Mouse (Mus musculus) urinary bladder, postnatal 10 days (tissue): ENCODE measurements around the gene Pde4c.

ENCODE experiments used
- DNase-seq: peaks from one replicate; pipeline ENCODE4 v3.0.0; 2022; ENCODE audit warnings: low spot score

The Pde4c gene

DNA sequence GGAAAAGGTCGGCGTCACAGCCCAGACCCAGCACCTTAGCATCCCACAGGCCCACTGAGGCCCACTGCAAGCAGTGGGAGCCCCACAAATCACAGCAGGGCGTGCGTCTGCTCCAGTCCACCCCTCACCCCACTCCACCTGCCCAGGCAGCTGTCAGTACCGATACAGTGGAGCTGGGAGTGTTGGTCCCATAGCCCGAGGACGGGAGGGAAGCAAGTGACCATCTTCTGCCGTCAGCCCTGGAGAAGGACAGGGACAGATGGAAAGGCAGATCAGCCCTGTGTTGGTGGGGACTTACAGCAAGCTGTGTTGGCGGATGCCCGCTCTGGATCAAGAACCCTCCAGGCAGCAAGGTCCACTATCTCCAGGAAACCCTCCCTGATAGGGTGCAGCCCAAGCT lies 65.5 kb downstream of the Pde4c start:
- DNase-seq, result no peak

DNA sequence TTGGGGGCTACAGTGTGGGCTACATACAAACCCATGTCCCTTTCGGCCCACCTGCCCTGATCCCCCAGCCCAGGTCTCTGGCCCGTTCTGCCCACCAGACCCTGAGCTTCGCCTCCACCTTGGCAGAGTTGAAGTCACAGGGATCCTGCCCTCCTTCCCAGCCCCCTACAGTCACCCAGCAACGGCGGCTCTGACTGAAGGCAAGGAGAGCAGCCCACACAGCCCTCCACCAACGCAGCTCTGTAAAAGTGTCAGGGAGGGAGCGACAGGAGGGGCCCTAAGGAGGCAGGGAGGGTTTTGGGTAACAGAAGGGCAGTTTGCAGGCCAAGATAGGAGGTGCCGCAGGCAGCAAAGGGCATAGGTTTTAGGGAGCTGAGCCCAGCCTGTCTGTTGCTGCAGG lies 67.3 kb downstream of the Pde4c start:
- DNase-seq, result no peak

DNA sequence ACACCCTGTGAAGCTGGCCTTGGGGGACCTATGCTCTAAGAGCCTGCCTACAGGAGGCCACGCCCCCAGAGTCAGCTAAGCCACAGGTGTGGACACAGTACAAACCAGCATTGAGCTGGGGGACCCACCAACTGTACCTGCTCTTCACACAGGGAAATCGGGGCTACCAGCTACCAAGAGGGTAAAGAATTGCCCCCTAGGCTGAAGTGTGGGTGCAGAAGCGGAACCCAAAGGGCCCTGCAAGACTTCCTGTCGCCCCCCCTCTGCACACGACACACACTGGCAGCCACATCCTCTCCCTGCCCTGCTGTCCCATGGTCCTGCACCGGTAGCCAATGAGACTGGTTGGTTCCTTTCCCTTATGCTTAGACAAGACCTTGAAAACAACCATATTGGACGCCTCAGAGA lies 67.8 kb downstream of the Pde4c start:
- no peak for DNase-seq

DNA sequence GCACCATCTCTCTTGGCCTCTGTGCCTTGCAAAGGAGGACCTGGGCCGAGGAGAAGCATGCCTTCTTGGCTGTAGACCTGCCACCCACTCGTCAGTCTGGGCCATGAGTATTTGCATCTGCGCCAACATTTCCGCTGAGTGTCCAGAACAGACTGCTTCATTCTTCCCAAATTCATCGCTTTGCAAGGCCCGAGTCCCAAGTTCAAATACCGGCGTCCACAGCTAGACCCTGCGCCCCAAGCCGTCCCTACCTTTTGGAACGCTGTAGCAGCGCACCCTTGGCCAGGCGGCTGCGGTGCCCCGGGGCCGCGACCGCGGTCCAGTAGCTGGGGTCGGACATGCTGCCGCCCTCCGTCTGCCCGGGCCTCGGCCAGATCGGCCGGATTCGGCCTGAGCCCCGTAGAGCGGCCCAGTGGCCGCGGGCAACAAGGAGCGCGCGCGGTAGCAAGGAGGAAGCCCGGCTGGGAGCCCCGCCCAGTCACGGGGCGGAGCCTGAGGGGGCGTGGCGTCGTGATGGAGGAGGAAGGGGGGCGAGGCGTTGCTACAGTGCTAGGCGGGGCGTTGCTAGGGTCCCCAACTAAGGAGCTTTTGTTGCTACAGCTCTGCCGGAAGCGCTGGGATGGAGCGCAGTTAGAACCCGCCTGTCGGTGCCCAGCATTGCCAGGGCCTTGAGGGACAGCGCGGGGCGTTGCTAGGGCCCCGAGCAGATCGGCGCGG lies 68.6 kb downstream of the Pde4c start:
- DNase-seq, result peak; percentile 92

DNA sequence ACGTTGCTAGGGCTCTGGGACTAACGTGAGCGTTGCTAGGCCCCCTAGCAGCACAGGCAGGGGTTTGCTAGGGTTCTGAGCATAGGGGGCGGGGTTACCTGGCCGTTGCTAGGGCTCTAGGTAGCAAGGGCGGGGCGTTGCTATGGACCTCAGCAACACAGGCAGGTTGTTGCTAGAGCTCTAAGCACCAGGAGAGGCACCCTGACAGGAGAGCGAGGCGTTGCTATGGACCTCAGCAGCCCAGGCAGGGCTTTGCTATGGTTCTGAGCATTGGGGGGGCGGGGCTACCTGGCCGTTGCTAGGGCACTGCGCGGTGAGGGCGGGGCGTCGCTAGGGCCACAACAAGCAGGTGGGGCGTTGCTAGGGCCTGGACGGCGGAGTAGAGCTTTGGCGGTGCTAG lies 69.2 kb downstream of the Pde4c start:
- no peak for DNase-seq

DNA sequence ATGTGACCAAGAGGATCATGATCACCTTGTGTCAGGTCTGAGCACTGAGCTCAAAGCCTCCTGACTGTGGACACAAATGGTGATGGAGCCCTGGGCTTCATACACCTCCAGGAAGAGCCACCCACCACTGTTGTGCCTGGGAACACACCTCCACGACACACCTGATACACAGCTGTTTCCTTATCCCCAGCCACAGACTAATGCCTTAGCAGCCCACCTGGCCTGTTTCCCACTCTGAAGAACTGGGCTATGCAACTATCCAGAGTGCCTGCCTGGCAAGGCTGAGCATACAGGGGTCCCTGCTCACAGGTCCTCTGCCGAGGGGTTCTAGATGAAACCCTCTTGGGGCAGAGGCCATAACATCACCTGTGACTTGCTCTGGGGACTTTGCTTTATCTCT lies 70.7 kb downstream of the Pde4c start:
- no peak for DNase-seq

DNA sequence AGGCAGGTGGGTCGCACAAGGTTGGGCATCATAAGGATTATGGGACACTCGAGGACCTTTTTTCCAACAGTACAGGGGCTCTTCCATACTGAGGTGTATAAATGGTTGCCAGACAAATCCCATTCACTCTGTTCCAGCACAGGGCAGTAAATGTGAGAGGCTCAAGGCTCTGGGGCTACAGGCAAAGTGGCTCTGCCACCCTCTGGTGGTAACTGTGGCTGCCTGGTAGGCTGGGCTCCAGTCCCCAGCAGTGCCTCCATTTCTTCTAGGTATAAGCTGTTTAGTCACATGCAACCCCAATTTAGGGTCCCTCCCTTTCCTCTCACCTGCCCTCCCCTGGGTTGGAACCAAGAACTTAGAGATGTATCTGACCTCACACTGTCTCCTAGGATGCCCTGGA lies 71.8 kb downstream of the Pde4c start:
- DNase-seq, result no peak

DNA sequence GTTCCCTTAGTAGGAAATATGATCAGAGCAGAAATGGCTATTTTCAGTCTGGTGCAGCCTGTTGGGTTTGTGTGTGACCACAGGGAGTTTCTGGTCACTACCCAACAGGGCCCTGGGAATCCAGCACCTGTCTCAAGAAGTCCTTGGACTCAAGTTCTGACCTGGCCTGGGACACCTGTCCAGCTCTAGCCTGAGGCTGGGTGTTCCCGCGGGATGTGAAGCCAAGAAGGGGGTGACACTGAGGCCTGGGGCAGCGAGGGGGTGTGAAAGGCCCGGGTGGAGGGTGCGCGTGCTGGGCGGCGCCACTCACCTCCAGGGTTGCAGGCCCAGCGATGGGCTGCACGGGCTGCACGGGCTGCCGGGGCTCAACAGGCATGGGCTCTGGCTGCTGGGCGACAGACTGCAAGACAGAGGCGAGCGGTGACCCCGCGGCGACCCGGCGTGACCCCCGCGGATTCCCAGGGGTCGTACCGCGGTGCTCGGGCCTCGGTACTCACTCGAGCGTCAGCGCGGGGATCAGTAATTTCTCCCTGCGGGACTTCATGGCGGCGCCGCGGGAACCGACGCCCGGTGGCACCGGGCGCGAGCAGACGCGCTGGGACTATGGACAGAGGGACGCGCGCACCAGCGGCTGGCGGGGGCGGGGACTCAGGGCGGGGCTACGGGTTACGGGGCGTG lies 73.0 kb downstream of the Pde4c start:
- no peak for DNase-seq

DNA sequence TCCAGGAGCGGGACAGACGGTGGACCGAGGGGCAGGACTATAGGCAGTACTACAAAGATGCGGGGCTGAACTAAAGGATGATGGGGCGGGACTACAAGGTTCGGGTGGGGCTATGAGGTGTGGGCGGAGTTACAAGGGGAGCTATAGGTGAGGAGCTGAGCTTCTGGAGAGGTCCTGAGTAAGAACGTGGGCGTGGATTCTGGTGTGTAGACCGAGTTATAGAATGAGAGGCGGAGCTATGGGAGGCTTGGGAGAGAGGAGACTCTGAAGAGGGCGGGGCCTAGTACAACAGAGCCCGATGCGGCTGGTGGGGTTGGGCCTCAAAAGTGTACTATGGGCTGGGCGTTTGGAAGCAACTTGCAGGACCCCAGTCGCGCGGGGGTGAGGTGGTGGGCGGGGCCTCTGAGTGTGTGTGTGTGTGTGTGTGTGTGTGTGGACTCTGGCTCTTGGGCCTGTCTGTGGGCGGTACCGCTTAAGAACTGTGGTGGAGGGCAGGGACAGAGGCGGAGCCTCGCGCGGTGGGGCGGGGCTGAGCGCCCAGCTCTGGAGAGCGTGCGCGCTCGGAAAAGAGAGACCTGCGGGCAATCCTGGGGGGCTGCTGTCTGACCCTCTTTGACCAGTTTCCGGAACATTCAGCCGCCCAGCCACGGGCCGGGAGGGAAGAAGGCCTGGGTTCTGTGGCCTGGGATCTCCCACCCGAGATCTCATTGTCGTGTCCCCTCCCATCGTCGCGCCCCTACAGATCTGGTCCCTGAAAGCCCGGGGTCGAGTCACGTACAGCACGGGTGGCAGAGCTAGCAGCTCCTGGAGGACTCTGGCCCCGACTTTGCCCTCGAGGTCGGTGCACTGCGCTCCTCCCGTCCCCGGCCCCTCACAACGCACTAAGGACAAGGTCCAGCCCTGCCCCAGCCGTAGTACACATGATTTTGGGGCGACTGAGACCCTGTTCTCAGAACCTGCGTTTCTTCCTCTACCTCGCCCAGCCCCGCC lies 73.9 kb downstream of the Pde4c start:
- DNase-seq, result no peak

DNA sequence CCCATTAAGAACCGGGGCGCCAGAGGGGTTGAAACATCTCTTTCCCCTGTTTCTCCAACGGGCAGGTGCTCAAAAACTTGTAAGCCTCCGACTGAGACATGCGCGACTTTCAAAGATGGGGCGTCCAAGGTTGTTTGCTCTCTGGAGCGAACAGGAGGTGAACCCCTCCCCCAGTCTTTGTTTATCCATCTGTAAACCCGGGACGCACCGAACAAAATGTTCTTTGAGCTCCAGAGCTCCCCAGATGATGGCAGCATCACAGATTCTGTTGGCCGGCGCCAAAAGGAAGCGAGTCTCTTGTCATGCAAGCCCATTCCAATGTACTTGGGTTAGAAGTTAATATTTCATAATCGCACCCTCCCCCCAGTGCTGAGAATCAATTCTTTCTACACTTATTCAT lies 74.8 kb downstream of the Pde4c start:
- DNase-seq, result no peak

DNA sequence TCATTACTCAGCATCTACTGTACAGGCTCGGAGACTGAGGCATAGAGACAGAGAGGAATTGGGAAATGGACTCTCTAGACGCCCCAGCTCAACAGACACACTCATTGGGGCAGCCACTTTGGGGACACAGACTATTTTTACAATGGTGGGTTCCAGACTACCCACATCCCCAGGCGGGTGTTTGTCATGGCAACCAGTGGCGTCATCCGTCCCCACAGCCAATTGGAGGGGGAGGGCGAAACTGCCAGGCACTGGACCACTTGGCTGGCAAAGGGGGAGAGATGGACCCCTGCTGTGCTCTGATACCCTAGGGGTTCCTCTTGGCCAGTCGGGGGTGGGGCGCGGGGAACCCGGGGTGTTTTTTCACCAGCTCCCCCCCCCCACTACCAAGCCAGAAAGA lies 77.1 kb downstream of the Pde4c start:
- no peak for DNase-seq
